24 mouse cellular contexts compared by ENCODE assay signal in the genomic region with DNA sequence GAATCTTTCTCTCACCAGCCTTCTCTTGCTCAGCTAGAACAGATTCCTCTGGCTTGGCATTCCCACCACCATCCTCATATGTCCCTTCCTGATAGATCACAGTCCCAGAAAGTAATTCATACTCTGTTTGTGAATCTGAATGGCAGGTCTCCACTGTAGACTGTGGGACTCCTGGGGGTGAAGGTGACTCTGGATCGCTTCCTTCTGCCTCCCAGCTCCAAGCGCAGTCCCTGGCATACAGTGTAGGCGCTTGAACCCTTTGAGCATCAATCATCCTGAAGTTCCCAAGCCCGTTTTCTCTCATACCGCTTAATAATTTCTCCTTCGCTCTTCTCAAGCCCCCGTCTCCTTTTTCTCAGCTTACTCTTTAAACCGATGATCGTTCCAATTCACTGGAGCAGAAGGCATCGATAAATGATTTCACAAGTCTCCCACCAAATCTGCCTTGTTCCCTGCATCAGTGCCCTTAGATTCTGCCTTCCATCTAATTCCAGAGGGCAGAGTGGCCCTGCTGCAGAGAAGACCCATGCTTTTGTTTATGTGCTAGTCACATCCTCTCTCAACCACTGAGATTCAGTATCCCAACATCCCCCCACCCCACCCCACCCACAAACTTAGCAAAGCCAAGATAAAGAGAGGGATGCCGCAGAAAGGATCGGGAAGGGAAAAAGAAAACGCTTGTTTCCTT.
A peak's percentile ranks its signal among the peaks of the same experiment; 100 is the strongest.
DNase-seq lines count a peak whose midpoint lies in the region; ATAC-seq and TF ChIP-seq lines count a peak whose summit lies in the region.
"Had no signal": no experiment of that assay in that cellular context is flagged by ENCODE, and none has a peak within 500 bp of the region (broad histone marks: within the 10 kb centered on the region; RNA-seq: fewer than 3 reads in every experiment).

No protein-coding gene starts in this region.

- ATAC-seq in heart, embryonic 12.5 days (ENCODE audit: insufficient number of reproducible peaks, low FRiP score): no peak
- ATAC-seq in kidney, postnatal 0 days (replicated peaks; ENCODE audit: low FRiP score, low read depth): no peak
- no peak; the same call in 1 of the 2 replicates for ATAC-seq in hindbrain, embryonic 15.5 days (ENCODE audit: low FRiP score, low read depth)
- no peak for ATAC-seq in liver, embryonic 12.5 days
- ATAC-seq: CD4-positive, CD25-positive, alpha-beta regulatory T cell, adult 4 months; intestine, embryonic 16.5 days; midbrain, embryonic 13.5 days had no signal

- no peak overlapping the region for H3K27ac ChIP-seq in heart, embryonic 12.5 days (ENCODE audit: poor library complexity, severe bottlenecking)
- no peak overlapping the region for H3K27ac ChIP-seq in kidney, postnatal 0 days
- H3K27ac ChIP-seq in hindbrain, embryonic 15.5 days (replicated peaks): peak overlapping the region; percentile 53; the same call in 1 of the 2 replicates
- no peak overlapping the region for H3K27ac ChIP-seq in liver, embryonic 12.5 days
- H3K27ac ChIP-seq: embryonic facial prominence, embryonic 10.5 days; liver, embryonic 15.5 days; midbrain, embryonic 13.5 days; neural tube, embryonic 12.5 days; stomach, embryonic 15.5 days had no signal

- no peaks in the 10 kb centered on the region for H3K4me1 ChIP-seq in heart, embryonic 12.5 days (replicated peaks)
- H3K4me1 ChIP-seq in kidney, postnatal 0 days (replicated peaks; ENCODE audit: insufficient read depth, low read length): peaks cover 8% of the 10 kb centered on the region
- H3K4me1 ChIP-seq in hindbrain, embryonic 15.5 days (replicated peaks): peaks cover 18% of the 10 kb centered on the region
- H3K4me1 ChIP-seq in liver, embryonic 12.5 days: no peaks in the 10 kb centered on the region
- H3K4me1 ChIP-seq: liver, embryonic 15.5 days had no signal

- no peak overlapping the region for H3K4me3 ChIP-seq in heart, embryonic 12.5 days
- no peak overlapping the region for H3K4me3 ChIP-seq in kidney, postnatal 0 days (replicated peaks; ENCODE audit: low read depth, low read length)
- no peak overlapping the region for H3K4me3 ChIP-seq in hindbrain, embryonic 15.5 days
- H3K4me3 ChIP-seq in liver, embryonic 12.5 days: no peak overlapping the region
- H3K4me3 ChIP-seq: embryonic facial prominence, embryonic 10.5 days; liver, embryonic 15.5 days; midbrain, embryonic 13.5 days; neural tube, embryonic 12.5 days; stomach, embryonic 15.5 days had no signal

- no peaks in the 10 kb centered on the region for H3K36me3 ChIP-seq in heart, embryonic 12.5 days
- no peaks in the 10 kb centered on the region for H3K36me3 ChIP-seq in kidney, postnatal 0 days (ENCODE audit: insufficient read depth, low read length)
- H3K36me3 ChIP-seq in hindbrain, embryonic 15.5 days: no peaks in the 10 kb centered on the region
- no peaks in the 10 kb centered on the region for H3K36me3 ChIP-seq in liver, embryonic 12.5 days
- H3K36me3 ChIP-seq: embryonic facial prominence, embryonic 10.5 days; liver, embryonic 15.5 days; midbrain, embryonic 13.5 days; neural tube, embryonic 12.5 days; stomach, embryonic 15.5 days had no signal

- no peak for TF ChIP-seq CTCF in kidney, postnatal 0 days (IDR thresholded peaks at IDR 0.05; ENCODE audit: low read depth)
- no peak for TF ChIP-seq CTCF in brain, embryonic 14.5 days (IDR thresholded peaks at IDR 0.05; ENCODE audit: borderline replicate concordance, extremely low read depth, insufficient read depth, insufficient read length)

- WGBS in heart, embryonic 12.5 days: 78% methylated on average over 13 of the region's 13 CpGs
- 32% methylated on average over 13 of the region's 13 CpGs for WGBS in kidney, postnatal 0 days
- WGBS in hindbrain, embryonic 15.5 days: 53% methylated on average over 13 of the region's 13 CpGs
- WGBS in liver, embryonic 12.5 days (ENCODE audit: insufficient replicate concordance): 78% methylated on average over 13 of the region's 13 CpGs

- H3K9me3 ChIP-seq in heart, embryonic 12.5 days (replicated peaks): peaks cover 4% of the 10 kb centered on the region
- H3K9me3 ChIP-seq in kidney, postnatal 0 days (replicated peaks; ENCODE audit: low read length): no peaks in the 10 kb centered on the region
- no peaks in the 10 kb centered on the region for H3K9me3 ChIP-seq in hindbrain, embryonic 15.5 days
- H3K9me3 ChIP-seq in liver, embryonic 12.5 days (replicated peaks): no peaks in the 10 kb centered on the region
- H3K9me3 ChIP-seq: embryonic facial prominence, embryonic 10.5 days; liver, embryonic 15.5 days; stomach, embryonic 15.5 days had no signal

- no peak overlapping the region for H3K9ac ChIP-seq in heart, embryonic 12.5 days
- H3K9ac ChIP-seq in kidney, postnatal 0 days (ENCODE audit: low read depth, low read length): no peak overlapping the region
- no peak overlapping the region for H3K9ac ChIP-seq in hindbrain, embryonic 15.5 days
- no peak overlapping the region for H3K9ac ChIP-seq in liver, embryonic 12.5 days
- H3K9ac ChIP-seq: liver, embryonic 15.5 days; midbrain, embryonic 13.5 days; neural tube, embryonic 12.5 days; stomach, embryonic 15.5 days had no signal

- TF ChIP-seq POLR2A in brain, embryonic 14.5 days (IDR thresholded peaks at IDR 0.05; ENCODE audit: borderline replicate concordance, extremely low read depth, insufficient read depth, insufficient read length, poor library complexity, severe bottlenecking): no peak

- H3K27me3 ChIP-seq in heart, embryonic 12.5 days (replicated peaks): no peaks in the 10 kb centered on the region
- no peaks in the 10 kb centered on the region for H3K27me3 ChIP-seq in kidney, postnatal 0 days (ENCODE audit: insufficient read depth, low read length)
- no peaks in the 10 kb centered on the region for H3K27me3 ChIP-seq in hindbrain, embryonic 15.5 days
- no peaks in the 10 kb centered on the region for H3K27me3 ChIP-seq in liver, embryonic 12.5 days (replicated peaks)
- H3K27me3 ChIP-seq: liver, embryonic 15.5 days; neural tube, embryonic 12.5 days; stomach, embryonic 15.5 days had no signal

- H3K4me2 ChIP-seq in heart, embryonic 12.5 days: no peak overlapping the region
- no peak overlapping the region for H3K4me2 ChIP-seq in kidney, postnatal 0 days (ENCODE audit: low read length)
- 0 out of 2 replicates have a peak overlapping the region, but pooled peaks have one; percentile 12 for H3K4me2 ChIP-seq in hindbrain, embryonic 15.5 days
- H3K4me2 ChIP-seq in liver, embryonic 12.5 days: no peak overlapping the region
- H3K4me2 ChIP-seq: liver, embryonic 15.5 days; midbrain, embryonic 13.5 days; neural tube, embryonic 12.5 days; stomach, embryonic 15.5 days had no signal

- peak; percentile 77 for DNase-seq in heart, adult 11 months
- DNase-seq in kidney, postnatal 0 days (ENCODE audit: low spot score): peak; percentile 17
- no peak for DNase-seq in kidney, postnatal 14 days
- DNase-seq in brain, embryonic 14.5 days (ENCODE audit: low read depth): peak; percentile 43
- no peak for DNase-seq in adrenal gland, adult (ENCODE audit: inconsistent age in 2 of 2, low spot score in 1 of 2)
- DNase-seq: adrenal gland, adult 2 months; cerebellum, adult 11-12 months; cerebellum, postnatal 10 days; gastrocnemius, postnatal 36 days; kidney, postnatal 36 days; layer of hippocampus, adult 9-11 months; lung, postnatal 14 days; right cerebral cortex, adult 18-20 months; thymus, postnatal 36 days had no signal

Comparison
In these comparisons a context has a peak if more than half of its experiments do, and no peak if none do; other contexts are left out.
1. DNase-seq: peak in heart, adult 11 months (single experiment), kidney, postnatal 0 days (single experiment) and brain, embryonic 14.5 days (single experiment); none in kidney, postnatal 14 days (single experiment) and adrenal gland, adult (0 of 2).